Mouse (Mus musculus) liver, embryonic 14.5 days (tissue): ENCODE measurements around the gene Uqcrq. TPM values are rescaled to one million over a fixed set of nuclear protein-coding genes. Genes with fewer than 3 reads are reported as not detected.
A peak's percentile ranks its signal among the peaks of the same experiment; 100 is the strongest.

ENCODE experiments used
- ATAC-seq: fragments of 200-750 bp; cut with Nextera tagmentation; 2 replicates; pipeline ENCODE4 v1.8.0; 2017; ENCODE audit warnings: moderate number of reproducible peaks, mild to moderate bottlenecking, moderate library complexity; ENCODE audit not compliant: insufficient read depth
- DNase-seq, 3 experiments: peaks; one replicate each; pipeline ENCODE4 v3.0.0-alpha.2; 2012 to 2013; ENCODE audit warnings: low read depth in 3 of 3, low spot score in 3 of 3
- H3K27ac ChIP-seq: fragments of 300-500 bp; sonication (generic); 2 replicates; pipeline ENCODE4 v1.5.1; 2014; ENCODE audit warnings: moderate library complexity, mild to moderate bottlenecking, control low read depth, inconsistent platforms
- H3K27me3 ChIP-seq: fragments of 300-500 bp; sonication (generic); 2 replicates; pipeline ENCODE4 v1.6.1; 2014; ENCODE audit warnings: mild to moderate bottlenecking, low read length, moderate library complexity; ENCODE audit not compliant: control insufficient read depth, insufficient read depth
- H3K36me3 ChIP-seq: fragments of 300-500 bp; sonication (generic); replicated peaks from 2 replicates; pipeline ENCODE4 v1.6.1; 2014; ENCODE audit warnings: low read depth; ENCODE audit not compliant: control insufficient read depth, insufficient read depth
- H3K4me1 ChIP-seq, 2 experiments: fragments of 200-500 bp in 1 of 2; fragments of 300-500 bp in 1 of 2; sonication (generic) in 1 of 2; replicated peaks; 2 replicates each; pipeline ENCODE4 v1.6.1; 2012 to 2014; ENCODE audit warnings: antibody characterized with exemption in 1 of 2, inconsistent platforms in 1 of 2, low read length in 1 of 2; ENCODE audit not compliant: control insufficient read depth in 2 of 2, insufficient read depth in 2 of 2
- H3K4me2 ChIP-seq: fragments of 300-500 bp; sonication (generic); 2 replicates; pipeline ENCODE4 v1.6.1; 2014; ENCODE audit warnings: low read depth, mild to moderate bottlenecking, control low read depth, moderate library complexity
- H3K4me3 ChIP-seq, 2 experiments: fragments of 200-500 bp in 1 of 2; fragments of 300-500 bp in 1 of 2; sonication (generic) in 1 of 2; 2 replicates each; pipeline ENCODE4 v1.5.1; 2012 to 2014; ENCODE audit warnings: low read depth in 2 of 2, low read length in 2 of 2, mild to moderate bottlenecking in 2 of 2, control low read depth in 1 of 2, inconsistent platforms in 1 of 2, moderate library complexity in 1 of 2; ENCODE audit not compliant: insufficient read depth in 1 of 2
- H3K9ac ChIP-seq: fragments of 300-500 bp; sonication (generic); replicated peaks from 2 replicates; pipeline ENCODE4 v1.6.1; 2014; ENCODE audit warnings: mild to moderate bottlenecking, control low read depth, moderate library complexity
- H3K9me3 ChIP-seq: fragments of 300-500 bp; sonication (generic); 2 replicates; pipeline ENCODE4 v1.6.1; 2016; ENCODE audit warnings: low read length, mixed read lengths; ENCODE audit not compliant: control insufficient read depth
- CTCF ChIP-seq: IDR thresholded peaks from 2 replicates; pipeline ENCODE4 v1.5.1; 2016; ENCODE audit warnings: antibody characterized with exemption, low read depth, control low read depth
- EP300 ChIP-seq: IDR thresholded peaks from 2 replicates; pipeline ENCODE4 v1.6.1; 2016; ENCODE audit warnings: antibody characterized with exemption, low read depth
- WGBS: fragments of 180-500 bp; shearing (Covaris S2); extraction: QIAGEN DNeasy Blood & Tissue Kit; methylation state at CpG from one replicate; pipeline ENCODE4 v1.1.7; 2014; ENCODE audit not compliant: insufficient replicate concordance; 5-methylcytosine and 5-hydroxymethylcytosine counted together
- polyA plus RNA-seq, 2 experiments: library from polyadenylated mRNA; depleted of rRNA in 1 of 2; stranded (reverse) in 1 of 2; unstranded in 1 of 2; fragments of >200 nt; fragmentation: Nextera tagmentation in 1 of 2; extraction: Ambion mirVana in 1 of 2; gene quantifications; 2 replicates each; pipeline versions ENCODE4 v1.2.1 to v1.2.3; 2012 to 2014

Uqcrq gene
- polyA plus RNA-seq, 2 experiments, result 237 to 677 TPM

- Histone ChIP-seq H3K4me3 (no peak overlapping the region), H3K4me2 (no peak overlapping the region), H3K27me3 (peaks cover 3% of the 10 kb centered on the region; the same call in 1 of the 2 replicates), H3K9me3 (no peaks in the 10 kb centered on the region), H3K36me3 (no peaks in the 10 kb centered on the region), H3K4me1 (peaks cover 0 to 9% of the 10 kb centered on the region in 2 experiments; a peak in 3 of 4 replicates), H3K9ac (no peak overlapping the region), H3K27ac (no peak overlapping the region)
- WGBS, result 20% methylated on average over 15 of the region's 15 CpGs
- no peak for ATAC-seq
- DNase-seq, result no peak
- TF ChIP-seq CTCF (no peak), EP300 (no peak)
These were observed 19.6 kb upstream of the Uqcrq start for GRCm38 (mm10) chr11:53450070-53450705.

GRCm38 (mm10) chr11:53448529-53448928, 17.9 kb upstream of the Uqcrq start:
- Histone ChIP-seq H3K36me3 (no peaks in the 10 kb centered on the region), H3K4me1 (peaks cover 0 to 11% of the 10 kb centered on the region in 2 experiments; a peak in 3 of 4 replicates), H3K4me3 (no peak overlapping the region), H3K9ac (no peak overlapping the region), H3K4me2 (no peak overlapping the region), H3K27me3 (peaks cover 3% of the 10 kb centered on the region; the same call in 1 of the 2 replicates), H3K27ac (no peak overlapping the region), H3K9me3 (no peaks in the 10 kb centered on the region)
- 80% methylated on average over 1 of the region's 1 CpGs for WGBS
- TF ChIP-seq CTCF (no peak), EP300 (no peak)
- DNase-seq (no peak), ATAC-seq (no peak)

- Histone ChIP-seq H3K4me3 (no peak overlapping the region), H3K27ac (no peak overlapping the region), H3K4me1 (peaks cover 0 to 11% of the 10 kb centered on the region in 2 experiments; a peak in 3 of 4 replicates), H3K27me3 (peaks cover 3% of the 10 kb centered on the region; the same call in 1 of the 2 replicates), H3K36me3 (no peaks in the 10 kb centered on the region), H3K9me3 (no peaks in the 10 kb centered on the region), H3K9ac (no peak overlapping the region), H3K4me2 (no peak overlapping the region)
- ATAC-seq, result no peak
- WGBS, result 73% methylated on average over 8 of the region's 8 CpGs
- DNase-seq, result no peak
- no peak for TF ChIP-seq EP300
- TF ChIP-seq CTCF, result no peak
These were observed 17.4 kb upstream of the Uqcrq start for GRCm38 (mm10) chr11:53447996-53448395.

GRCm38 (mm10) chr11:53446183-53446582, 15.6 kb upstream of the Uqcrq start:
- TF ChIP-seq CTCF (no peak), EP300 (no peak)

GRCm38 (mm10) chr11:53445562-53445961, 14.9 kb upstream of the Uqcrq start:
- 58% methylated on average over 13 of the region's 13 CpGs for WGBS
- TF ChIP-seq CTCF (no peak), EP300 (no peak)
- Histone ChIP-seq H3K27me3 (no peaks in the 10 kb centered on the region; the same call in 1 of the 2 replicates), H3K9ac (no peak overlapping the region), H3K9me3 (no peaks in the 10 kb centered on the region), H3K4me2 (no peak overlapping the region), H3K4me1 (peaks cover 0 to 19% of the 10 kb centered on the region in 2 experiments; a peak in 3 of 4 replicates), H3K27ac (no peak overlapping the region), H3K36me3 (no peaks in the 10 kb centered on the region), H3K4me3 (no peak overlapping the region)
- no peak for ATAC-seq
- no peak for DNase-seq

More at GRCm38 (mm10) chr11:53446183-53446582, 15.6 kb upstream of the Uqcrq start:
- Histone ChIP-seq H3K27me3 (peaks cover under 1% of the 10 kb centered on the region; the same call in 1 of the 2 replicates), H3K4me1 (peaks cover 0 to 19% of the 10 kb centered on the region in 2 experiments; a peak in 3 of 4 replicates), H3K27ac (no peak overlapping the region), H3K9ac (no peak overlapping the region), H3K9me3 (no peaks in the 10 kb centered on the region), H3K36me3 (no peaks in the 10 kb centered on the region), H3K4me2 (no peak overlapping the region), H3K4me3 (no peak overlapping the region)
- WGBS, result 81% methylated on average over 13 of the region's 13 CpGs
- ATAC-seq, result 0 out of 2 replicates have a peak, but pooled peaks have one; percentile 36
- peak in 1 of 3 experiments; percentile 28 for DNase-seq
